Mouse (Mus musculus): ENCODE data around the gene Bcap31.
A peak's percentile ranks its signal among the peaks of the same experiment; 100 is the strongest.
"Not testable (repeated sequence)": the region's sequence is repeated elsewhere in the genome, so short reads cannot be mapped to it uniquely, and the experiment has no call there.

Bcap31 gene

GRCm38 (mm10) chrX:73716109-73716661, at the start of gene Bcap31, which contains the start of gene Abcd1:
TSS of gene Bcap31 (minus strand) at chrX:73716175.
TSS of gene Abcd1 (plus strand) at chrX:73716597.
- peak; percentile 97 for DNase-seq

GRCm38 (mm10) chrX:73765311-73765710, 49.3 kb upstream of the Bcap31 start:
- peak; percentile 58 for DNase-seq

DNA sequence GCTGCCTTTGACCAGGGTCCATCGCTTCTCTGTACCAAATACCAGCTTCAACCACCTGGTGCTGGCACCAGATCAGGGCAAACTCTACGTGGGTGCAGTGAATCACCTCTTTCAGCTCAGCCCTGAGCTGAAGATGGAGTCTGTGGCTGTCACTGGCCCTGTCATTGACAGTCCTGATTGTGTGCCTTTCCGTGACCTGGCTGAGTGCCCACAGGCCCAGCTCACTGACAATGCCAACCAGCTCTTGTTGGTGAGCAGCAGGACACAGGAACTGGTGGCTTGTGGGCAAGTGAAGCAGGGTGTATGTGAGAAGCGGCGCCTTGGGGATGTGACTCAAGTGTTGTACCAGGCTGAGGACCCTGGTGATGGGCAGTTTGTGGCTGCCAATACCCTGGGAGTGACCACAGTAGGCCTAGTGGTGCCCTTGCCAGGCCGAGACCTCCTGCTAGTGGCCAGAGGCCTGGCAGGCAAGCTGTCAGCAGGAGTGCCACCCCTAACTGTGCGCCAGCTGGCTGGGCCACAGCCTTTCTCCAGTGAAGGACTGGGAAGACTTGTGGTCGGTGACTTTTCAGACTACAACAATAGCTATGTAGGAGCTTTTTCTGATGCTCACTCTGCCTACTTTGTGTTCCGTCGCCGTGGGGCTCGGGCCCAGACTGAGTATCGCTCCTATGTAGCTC, 42.8 kb upstream of the Bcap31 start:
- DNase-seq, result no peak

DNA sequence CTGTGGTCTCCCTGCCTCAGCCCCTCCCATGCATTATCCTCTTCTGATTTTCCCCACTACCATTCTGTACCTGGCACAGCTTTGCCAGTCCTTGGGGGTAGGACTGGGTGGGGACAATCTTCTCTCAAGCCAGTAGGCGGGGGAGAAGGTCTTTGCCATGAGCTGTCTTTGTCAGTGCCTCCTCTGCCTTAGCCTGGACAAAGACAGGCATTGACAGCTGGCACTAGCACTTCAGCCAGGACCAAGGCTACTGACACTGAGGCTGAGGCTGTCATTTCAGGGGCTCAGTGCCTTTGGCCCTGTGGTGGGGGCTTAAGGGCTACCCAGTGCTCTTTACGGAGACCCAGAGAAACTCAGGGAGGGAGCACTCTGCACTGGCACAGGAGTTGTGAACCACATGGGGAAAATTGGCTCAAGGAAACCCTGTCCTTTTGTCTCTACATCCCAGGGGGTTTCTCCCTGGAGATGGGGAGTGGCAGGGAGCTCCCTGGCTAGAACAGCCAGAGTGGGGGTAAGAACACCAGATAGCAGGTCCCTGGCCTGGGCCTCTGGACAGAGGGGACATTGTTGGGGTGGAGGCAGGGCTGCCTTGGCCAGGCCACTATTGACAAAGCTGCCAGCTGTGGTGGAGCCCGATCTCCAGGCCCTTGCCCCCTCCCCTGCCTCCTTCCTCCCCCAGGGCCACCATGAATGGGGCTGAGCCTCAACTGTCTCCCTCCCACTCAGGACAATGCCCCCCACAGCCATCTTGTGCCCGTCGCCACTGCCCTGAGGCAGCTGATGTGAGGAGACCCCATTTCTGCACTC, 40.6 kb upstream of the Bcap31 start, which contains the start of gene Plxnb3:
Plxnb3 (plus strand) TSS at position 757 of the 807 bp plus-strand sequence.
- no peak for DNase-seq

- no peak for DNase-seq
These were observed 33.0 kb upstream of the Bcap31 start for GRCm38 (mm10) chrX:73748977-73749376.

DNA sequence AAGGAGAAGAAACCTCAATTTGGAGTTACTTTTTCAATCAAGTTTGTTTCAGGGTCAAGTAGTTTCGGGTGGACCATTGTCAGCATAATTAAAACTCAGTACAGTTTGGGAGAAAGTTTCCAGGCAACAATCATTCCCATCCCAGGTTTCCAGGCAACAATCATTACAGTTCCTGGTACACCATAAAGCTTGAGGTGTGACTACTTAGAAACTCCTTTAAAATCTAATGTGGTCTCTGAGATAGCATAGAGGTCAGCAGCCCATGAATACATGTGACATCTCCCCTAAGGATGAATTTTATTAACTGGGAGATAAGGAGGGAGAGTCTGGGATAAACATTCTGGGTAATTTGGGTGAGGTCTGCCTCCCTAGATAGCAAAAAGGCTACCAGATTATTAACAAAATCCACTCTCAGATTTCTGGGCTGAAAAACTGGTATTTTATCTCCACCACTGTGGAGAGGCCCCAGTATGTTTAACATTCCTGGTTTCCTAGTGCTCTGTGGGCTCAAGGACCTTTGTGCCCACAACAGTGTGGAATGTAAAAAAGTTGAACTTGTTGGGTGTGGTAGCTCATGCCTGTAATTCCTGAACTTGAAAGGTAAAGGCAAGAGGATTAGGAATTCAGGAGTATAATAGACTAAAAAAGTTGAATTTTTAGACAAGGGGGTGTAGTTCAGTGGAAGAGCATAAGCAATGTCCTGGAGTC, 29.0 kb upstream of the Bcap31 start:
- DNase-seq, result no peak

GRCm38 (mm10) chrX:73739841-73740240, 23.9 kb upstream of the Bcap31 start:
- not testable (repeated sequence) for DNase-seq

DNA sequence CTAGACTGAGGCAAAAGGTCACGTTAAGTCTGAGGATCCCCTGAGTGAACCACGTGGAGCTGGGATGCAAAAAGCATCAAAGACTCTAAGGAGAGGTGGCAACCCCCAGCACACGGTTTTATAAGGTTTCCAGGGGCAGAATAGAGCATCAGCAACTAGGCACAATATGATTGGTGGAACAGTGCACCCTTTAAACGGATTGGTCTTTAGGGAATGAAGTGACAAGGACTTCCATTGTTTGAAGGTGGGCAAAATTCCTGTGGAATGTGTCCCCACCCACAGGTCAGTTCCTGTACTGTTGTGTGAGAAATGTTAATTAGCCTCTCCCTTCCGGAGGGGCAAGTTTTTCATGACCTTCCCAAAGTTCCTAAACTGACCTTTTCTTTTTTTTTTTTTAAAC, 23.2 kb upstream of the Bcap31 start:
- no peak for DNase-seq

GRCm38 (mm10) chrX:73738155-73738554, 22.2 kb upstream of the Bcap31 start:
- no peak for DNase-seq

- no peak for DNase-seq
These were observed 14.9 kb upstream of the Bcap31 start for GRCm38 (mm10) chrX:73730908-73731307.

DNA sequence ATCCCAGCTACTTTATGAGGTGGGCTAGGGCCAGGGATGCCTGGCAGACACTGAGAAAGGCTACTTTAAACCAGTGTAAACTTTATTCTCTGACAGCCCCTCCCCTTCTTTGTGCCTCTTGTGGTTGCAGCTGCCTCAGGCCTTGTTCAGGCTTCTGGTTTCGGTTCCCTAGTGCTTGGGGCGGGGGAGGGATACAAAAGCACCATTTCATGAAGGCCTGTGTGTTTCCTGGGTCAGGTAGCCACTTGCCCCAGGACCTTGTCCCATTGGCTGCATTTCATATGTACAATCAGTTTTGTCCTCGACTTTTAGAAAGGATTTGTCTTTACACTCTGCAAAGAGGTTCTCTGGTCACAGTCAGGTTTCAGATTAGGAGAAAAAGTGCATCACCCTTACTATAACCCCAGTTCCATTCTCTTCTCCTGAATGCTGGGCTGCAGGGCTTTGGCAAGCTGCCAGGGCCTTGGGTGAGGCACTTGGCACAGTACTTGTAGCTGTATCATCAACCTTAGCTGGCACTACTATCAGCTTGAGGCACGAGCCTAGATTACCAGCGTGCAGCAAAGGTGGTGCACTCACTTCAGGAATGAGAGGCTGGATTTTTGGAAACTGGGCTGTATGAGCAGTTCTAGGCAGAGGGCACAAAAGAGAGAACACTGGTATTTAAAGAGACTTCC, 2.8 kb upstream of the Bcap31 start:
- peak; percentile 27 for DNase-seq

GRCm38 (mm10) chrX:73718271-73718670, 2.3 kb upstream of the Bcap31 start:
- DNase-seq, result peak; percentile 16

DNA sequence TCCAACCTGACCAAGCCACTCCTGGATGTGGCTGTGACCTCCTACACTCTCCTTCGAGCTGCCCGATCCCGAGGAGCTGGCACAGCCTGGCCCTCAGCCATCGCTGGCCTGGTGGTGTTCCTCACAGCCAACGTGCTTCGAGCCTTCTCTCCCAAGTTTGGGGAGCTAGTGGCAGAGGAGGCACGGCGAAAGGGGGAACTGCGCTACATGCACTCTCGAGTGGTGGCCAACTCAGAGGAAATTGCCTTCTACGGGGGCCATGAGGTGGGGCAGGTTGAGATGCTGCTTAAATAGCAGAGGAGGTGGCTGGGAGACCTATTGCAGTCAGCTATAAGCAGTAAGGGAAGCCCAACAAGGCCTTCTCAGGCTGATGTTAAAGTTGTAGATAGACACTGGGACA, 1.7 kb upstream of the Bcap31 start:
- DNase-seq, result no peak

DNA sequence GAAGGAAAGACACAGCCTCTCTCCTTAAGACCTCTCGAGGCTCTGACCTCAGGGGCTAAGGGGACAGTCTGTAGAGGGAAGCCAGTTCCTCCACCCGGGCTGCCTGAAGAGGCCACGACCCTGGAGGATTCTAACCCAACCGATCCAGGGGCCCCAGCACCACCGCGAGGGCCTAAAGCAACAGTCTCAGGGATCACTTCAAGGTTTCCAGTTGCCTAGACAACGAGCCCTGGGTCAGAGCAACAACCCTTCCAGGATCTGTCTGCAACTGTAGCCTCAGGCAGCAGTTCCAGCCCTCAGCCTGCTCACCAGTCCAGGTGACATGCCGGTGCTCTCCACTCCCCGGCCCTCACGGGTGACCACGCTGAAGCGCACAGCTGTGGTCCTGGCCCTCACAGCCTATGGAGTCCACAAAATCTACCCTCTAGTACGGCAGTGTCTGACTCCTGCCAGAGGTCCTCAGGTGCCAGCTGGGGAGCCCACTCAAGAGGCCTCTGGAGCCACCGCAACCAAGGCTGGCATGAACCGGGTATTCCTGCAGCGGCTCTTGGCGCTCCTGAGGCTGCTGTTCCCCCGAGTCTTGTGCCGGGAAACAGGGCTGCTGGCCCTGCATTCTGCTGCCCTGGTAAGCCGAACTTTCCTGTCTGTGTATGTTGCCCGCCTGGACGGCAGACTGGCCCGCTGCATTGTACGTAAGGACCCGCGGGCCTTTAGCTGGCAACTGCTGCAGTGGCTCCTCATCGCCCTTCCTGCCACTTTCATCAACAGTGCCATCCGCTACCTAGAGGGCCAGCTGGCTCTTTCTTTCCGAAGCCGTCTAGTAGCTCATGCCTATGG, 952 bp upstream of the Bcap31 start:
- no peak for DNase-seq

GRCm38 (mm10) chrX:73715476-73716108, 383 bp downstream of the Bcap31 start:
- DNase-seq, result peak; percentile 53

DNA sequence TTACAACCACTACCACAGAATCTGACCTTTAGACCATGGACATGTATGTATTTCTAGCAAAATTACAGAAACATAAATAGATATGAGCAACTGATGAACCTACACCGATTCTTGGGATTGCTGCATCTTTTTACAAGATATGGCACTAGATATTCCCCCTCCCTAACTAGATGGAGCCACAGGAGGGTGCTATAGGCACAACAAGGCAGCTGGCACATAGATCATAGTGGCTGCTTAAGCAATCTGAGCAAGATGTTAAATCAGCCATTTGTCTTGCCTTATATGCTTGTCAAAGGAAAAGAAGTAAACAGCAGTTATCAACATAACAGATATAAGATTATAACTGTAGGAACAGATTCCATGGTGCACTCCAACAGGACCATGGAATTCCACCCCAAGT, 15.5 kb downstream of the Bcap31 start:
- DNase-seq, result no peak

DNA sequence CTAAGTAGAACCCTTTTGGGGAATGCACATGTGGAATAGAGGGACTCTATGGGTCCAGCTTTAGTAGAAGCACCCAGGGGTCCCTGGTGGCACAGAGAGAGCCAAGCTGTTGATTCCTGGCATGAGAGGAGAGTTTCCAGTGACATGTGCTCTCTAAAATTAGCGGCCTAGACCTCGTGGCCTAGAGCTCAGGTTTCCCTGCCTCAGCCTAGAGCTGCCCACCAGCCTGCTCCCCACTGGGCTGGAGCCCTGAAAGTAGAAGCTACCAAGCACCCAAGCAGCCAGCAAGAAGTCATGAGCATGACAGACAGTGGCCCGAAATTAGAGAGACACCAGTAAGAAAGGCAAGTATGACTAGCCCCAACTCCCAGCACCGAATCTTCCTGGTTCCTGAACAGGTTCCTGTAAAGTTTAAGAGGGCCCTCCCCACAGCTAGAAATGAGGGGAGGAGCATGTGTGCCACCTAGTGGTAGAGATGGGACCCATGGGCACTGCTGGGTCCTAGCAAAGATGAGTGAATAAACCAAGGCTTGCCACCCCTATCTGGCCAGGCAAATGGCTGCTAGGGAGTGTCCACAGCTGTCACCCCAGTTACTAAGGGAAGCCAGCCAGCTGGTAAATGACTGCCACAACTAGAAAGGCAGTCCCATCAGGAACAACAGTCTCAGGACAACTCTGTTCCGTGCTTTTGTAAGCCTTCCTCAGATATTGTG, 24.9 kb downstream of the Bcap31 start:
- peak; percentile 61 for DNase-seq

DNA sequence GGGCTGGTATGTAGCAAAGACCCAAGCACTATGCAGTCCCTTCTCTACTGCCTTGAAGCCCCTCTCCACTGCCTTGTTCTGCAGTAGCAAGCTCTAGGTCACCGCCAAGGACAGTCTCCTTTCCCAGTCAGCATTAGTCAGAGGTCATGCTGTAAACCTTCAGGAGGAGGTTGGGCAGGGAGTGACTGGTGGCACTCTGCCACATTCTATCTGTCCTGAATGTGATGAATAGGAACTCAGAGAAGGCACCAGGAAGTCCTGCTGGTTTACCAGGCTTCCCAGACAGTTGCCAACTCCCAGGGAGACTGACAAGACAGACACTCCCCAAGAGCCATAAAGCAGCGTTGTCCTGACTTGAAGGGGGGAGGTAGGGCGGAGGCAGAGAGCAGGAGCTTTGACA, 30.3 kb downstream of the Bcap31 start:
- DNase-seq, result peak; percentile 86

DNA sequence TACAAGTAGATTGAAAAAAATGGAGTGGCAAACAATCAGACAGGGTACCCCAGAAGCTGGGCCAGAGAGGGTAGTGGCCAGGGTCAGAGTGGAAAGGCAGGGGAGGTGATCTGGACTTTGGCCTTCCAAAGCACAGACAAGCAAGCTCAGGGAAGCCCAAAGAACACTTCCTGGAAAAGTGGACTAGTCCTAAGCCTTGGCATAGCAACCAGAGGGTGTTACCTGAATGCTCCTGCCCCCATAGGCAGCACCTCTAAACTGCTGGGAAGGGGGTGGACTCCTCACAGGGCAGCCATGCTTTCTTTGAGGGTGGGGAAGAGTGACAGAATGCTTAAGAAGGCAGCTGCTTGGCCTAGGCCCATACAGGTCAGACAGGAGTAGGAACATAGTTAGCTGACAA, 31.0 kb downstream of the Bcap31 start:
- DNase-seq, result peak; percentile 46

DNA sequence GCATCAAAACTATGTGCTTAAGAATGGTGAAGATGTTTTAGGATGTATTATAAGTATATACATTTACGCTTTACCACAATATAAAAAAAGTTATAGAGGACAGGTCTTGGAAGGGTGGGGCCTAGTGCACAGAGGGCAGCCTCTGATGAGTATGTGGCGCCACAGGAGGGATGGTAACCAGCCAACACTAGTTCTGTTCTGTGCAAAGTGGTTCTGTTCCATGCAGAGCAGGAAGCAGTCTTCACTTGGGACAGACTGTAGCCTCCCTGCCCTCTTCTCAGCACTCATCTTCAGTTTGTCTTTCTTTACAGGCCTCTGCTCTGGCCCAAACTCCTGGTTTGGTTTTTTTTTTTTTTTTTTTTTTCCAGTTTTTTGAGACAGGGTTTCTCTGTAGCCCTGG, 31.8 kb downstream of the Bcap31 start:
- no peak for DNase-seq

- no peak for DNase-seq
These were observed 39.3 kb downstream of the Bcap31 start for GRCm38 (mm10) chrX:73676668-73677067.

Data from kidney, adult 11 months (tissue).